Mouse (Mus musculus): ENCODE results near the gene Ptprt. TPM values are rescaled to one million over a fixed set of nuclear protein-coding genes. Genes with fewer than 3 reads are reported as not detected.
"Not testable (repeated sequence)": the region's sequence is repeated elsewhere in the genome, so short reads cannot be mapped to it uniquely, and the experiment has no call there.

Ptprt gene
- total RNA-seq, 2 experiments from 2014 or later: 0.03 TPM

DNA sequence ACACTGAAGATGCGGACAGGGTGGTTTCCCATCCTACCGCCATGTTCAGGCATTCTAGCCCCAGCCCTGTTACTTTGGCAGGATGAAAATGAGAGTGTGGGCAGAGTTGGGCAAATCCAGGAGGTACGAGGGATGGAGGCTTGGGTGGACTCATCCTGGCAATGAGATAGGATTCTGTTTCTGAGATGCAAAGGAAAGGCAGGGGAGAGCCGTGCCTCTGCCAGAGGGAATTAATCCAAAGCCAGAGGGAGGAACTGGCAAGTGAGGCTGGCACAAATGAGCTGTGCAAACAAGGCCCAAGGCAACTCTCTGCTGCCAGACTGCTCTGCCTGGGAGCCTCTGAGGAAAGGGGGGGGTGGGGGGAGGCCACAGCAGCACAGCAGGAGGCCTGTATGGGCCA, 441.4 kb downstream of the Ptprt start:
- no peak for DNase-seq (ENCODE audit: low spot score in 2 of 2)

GRCm38 (mm10) chr2:162217896-162218295, 443.1 kb downstream of the Ptprt start:
- no peak for DNase-seq (ENCODE audit: low spot score in 2 of 2)

- no peak for DNase-seq (ENCODE audit: low spot score in 2 of 2)
Observed at GRCm38 (mm10) chr2:162212397-162212796, 448.6 kb downstream of the Ptprt start.

DNA sequence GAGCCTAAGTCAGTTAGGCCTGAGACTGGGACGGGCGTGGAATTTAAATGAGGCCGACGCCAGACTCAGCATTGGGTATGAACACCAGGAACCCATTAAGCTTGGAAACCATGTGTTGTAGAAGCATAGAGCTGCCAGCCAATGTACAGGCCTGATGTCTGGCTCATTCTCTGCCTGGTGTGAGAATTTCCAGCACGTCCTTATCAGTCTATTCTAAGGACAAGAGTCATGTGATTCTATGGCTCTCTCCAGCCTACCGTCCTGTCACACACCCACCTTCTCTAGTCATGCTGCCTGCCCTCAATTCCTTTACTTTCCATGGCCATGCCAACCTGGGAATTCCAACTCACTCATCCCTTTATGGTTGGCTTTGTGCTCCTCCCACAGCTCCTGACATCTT, 450.4 kb downstream of the Ptprt start:
- no peak for DNase-seq (ENCODE audit: low spot score in 2 of 2)

- DNase-seq (ENCODE audit: low spot score in 2 of 2): no peak
Observed at GRCm38 (mm10) chr2:162197316-162197715, 463.6 kb downstream of the Ptprt start.

- no peak for DNase-seq (ENCODE audit: low spot score in 2 of 2)
Observed at GRCm38 (mm10) chr2:162182621-162183475, 478.1 kb downstream of the Ptprt start.

DNA sequence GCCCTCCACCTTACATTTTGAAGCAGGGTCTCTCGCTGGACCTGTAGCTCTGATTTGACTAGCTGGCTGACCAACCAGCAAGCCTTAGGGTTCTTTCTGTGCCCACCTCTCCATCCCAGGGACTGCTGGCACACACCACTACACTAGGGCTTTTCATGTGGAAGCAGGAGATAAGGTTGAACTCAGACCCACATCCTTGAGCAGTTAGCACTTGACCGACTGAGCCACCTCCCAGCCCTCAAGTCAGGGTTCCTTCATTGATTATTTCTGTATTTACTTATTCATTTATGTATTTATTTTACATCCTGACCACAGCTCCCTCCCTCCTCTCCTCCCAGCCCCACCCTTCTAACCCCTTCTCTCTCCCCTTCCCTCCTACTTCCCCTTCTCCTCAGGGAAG, 479.1 kb downstream of the Ptprt start:
- DNase-seq (ENCODE audit: low spot score in 2 of 2): no peak

DNA sequence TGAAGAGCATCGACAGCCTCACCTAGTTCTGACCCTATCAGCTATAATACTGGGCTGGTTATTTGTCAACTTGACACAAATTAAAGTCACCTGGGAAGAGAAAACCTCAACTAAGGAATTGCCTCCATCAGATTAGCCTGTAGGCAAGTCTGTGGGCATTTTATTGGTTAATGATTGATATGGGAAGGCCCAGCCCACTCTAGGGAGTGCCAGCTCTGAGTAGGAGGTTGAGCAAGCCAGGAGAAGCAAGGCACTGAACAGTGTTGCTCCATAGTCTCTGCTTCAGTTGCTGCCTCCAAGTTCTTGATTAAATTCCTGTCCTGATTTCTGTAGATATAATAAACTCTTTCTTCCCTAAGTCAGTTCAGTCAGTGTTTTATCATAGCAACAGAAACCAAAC, 488.4 kb downstream of the Ptprt start:
- DNase-seq (ENCODE audit: low spot score in 2 of 2): no peak

DNA sequence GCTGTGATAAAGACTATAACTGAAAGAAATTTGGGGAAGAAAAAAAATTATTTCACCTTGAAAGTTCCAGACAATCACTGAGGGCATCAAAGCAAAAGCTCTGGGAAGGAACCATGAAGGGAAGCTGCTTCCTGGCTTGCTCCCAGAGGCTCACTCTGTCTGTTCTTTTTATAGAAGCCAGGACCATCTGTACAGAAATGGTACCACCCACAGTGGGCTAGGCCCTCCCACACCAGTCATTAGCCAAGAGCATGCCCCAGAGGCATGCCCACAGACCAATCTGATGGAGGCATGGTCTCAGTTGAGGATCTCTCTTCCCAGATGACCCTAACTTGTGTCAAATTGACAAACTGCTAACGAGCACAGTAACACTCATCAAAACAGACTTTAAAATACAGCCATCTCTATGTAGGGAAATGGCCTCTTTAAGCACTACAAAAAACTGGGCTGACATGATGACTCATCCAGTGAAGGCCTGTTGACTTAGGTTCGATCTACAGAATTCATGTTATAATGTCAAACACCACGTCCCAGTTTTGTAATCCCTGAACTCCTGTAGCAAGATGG, 519.0 kb downstream of the Ptprt start:
- no peak for DNase-seq (ENCODE audit: low spot score in 2 of 2)

- DNase-seq (ENCODE audit: low spot score in 2 of 2): not testable (repeated sequence)
Observed at GRCm38 (mm10) chr2:162136176-162136575, 524.8 kb downstream of the Ptprt start.

GRCm38 (mm10) chr2:162131607-162132304, 529.2 kb downstream of the Ptprt start:
- DNase-seq (ENCODE audit: low spot score in 2 of 2): no peak

DNA sequence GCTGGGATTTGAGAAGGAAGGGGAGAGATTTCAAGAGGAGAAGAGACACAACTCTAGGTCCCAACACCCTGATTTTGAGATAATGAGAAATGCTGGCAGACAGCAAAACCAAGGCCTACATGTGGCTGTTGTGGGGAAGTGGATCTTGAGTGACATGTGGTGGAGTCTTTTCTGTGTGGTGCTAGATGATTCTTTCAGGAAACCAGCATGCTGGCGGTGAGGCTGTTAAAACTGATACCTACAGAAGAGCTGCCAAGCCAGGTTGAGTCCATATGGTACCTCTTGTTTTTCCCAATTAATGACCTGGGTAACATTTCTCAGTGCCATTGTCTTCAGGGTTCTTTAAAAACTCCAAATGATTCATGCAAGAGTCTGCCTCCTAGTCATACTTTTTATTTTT, 531.1 kb downstream of the Ptprt start:
- DNase-seq (ENCODE audit: low spot score in 2 of 2): no peak

- no peak for DNase-seq (ENCODE audit: low spot score in 2 of 2)
Observed at GRCm38 (mm10) chr2:162118041-162118440, 542.9 kb downstream of the Ptprt start.

- no peak for DNase-seq (ENCODE audit: low spot score in 2 of 2)
Observed at GRCm38 (mm10) chr2:162082391-162082790, 578.6 kb downstream of the Ptprt start.

GRCm38 (mm10) chr2:162080717-162081398, 580.1 kb downstream of the Ptprt start:
- DNase-seq (ENCODE audit: low spot score in 2 of 2): no peak

DNA sequence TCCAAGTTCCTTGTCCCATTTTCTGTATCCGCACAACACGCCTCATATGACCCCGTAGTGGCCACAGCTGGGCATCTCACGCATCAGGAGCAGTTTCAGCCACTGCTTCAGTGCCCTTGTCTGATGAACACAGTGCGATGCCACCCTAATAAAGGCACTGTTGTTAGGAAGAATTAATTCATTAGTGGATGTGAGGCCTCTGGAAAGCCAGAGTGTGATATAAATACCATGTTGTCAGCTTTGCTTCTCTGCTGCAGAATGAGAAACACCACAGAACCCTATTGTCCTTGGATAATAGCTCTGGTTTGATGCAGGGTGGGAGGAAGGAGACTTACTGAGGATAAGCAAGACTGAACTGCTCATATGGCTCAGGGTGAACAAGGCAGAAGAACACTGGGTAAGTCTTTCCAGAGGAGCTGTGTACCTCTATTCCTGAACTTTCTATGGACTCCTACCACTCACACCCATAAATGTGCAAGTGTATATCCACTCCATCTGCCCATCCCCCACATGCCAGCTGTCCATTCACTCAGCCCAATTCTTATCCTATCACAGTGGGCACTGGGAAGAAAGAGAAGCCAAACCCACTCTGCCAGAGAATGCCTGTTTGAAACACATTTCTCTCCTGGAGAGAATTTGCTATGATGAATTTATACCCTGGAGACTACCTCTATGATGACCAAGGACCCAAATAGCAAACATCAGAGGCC, 582.2 kb downstream of the Ptprt start:
- no peak for DNase-seq (ENCODE audit: low spot score in 2 of 2)

DNA sequence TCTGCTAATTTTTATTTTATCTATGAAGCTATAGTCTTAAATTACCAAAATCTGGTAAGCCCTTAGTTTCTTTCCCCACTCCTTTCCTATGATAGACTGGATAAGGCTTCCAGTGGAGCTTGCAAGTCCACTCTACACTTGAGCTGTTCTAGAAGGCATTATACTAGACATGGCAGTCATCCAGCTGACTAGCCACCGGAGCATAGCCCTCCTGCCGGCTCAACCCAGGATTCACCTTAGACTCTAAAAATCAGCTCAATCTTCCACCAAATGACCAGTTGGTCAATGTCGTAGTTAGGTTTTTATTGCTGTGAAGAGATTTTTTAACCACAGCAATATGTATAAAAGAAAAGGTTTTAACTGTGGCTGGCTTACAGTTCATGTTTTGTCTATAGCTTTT, 608.1 kb downstream of the Ptprt start:
- no peak for DNase-seq (ENCODE audit: low spot score in 2 of 2)

- DNase-seq (ENCODE audit: low spot score in 2 of 2): no peak
Observed at GRCm38 (mm10) chr2:162050198-162050597, 610.7 kb downstream of the Ptprt start.

DNA sequence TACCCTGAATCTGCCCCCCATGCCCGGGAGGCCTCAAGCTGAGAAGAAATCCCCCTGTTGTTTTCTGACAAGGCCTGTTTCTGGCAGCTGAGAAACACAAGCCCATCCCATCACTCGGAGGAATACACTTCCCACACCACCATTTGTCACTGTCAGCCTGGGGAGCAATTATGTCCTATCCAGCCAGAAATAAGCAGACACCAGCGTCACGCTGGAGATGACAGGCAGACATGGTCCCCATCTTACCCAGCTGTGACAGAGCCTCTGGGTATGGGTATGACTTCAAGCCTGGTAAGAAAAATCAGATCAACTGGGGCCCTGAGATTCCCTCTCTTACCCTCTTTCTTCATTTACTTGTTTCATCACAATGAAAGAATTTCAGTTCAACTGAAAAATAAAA, 625.3 kb downstream of the Ptprt start:
- no peak for DNase-seq (ENCODE audit: low spot score in 2 of 2)

GRCm38 (mm10) chr2:162031636-162032035, 629.3 kb downstream of the Ptprt start:
- DNase-seq (ENCODE audit: low spot score in 2 of 2): no peak

DNA sequence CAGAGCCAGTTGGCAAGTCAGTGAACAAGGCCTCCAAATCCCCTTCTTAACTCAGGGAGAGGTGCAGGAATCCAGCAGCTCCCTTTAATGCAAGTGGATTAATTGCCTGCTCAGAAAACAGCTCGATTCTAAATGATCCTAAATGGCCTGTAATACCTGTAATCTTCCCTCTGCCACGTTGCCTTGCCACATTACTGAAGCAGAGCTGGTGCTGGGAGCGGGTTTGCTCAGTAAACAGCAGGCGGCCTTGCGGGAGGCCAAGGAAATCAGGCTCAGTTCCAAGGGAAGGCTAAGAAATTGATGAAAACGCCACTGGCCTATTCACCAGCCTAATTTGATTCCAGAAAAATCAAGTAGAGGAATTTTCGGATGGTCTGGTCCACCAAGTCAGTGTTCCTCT, 659.9 kb downstream of the Ptprt start:
- DNase-seq (ENCODE audit: low spot score in 2 of 2): no peak
